In genomic region chr4:57783391-57783770, GRCm38 (mm10) we compare ENCODE assay signal across 7 mouse cellular contexts.
A peak's percentile ranks its signal among the peaks of the same experiment; 100 is the strongest.
DNase-seq lines count a peak whose midpoint lies in the region; ATAC-seq and TF ChIP-seq lines count a peak whose summit lies in the region.

No protein-coding gene starts in this region.

- H3K4me2 ChIP-seq in heart, postnatal 0 days (ENCODE audit: low read depth, low read length), result peak overlapping the region; percentile 74
- peak overlapping the region; percentile 72 for H3K4me2 ChIP-seq in midbrain, embryonic 11.5 days

- H3K36me3 ChIP-seq in heart, postnatal 0 days (replicated peaks; ENCODE audit: control insufficient read depth, insufficient read depth, low read length), result 0 out of 2 replicates have a peak, but pooled peaks cover 1% of the 10 kb centered on the region
- no peaks in the 10 kb centered on the region for H3K36me3 ChIP-seq in midbrain, embryonic 11.5 days (ENCODE audit: control insufficient read depth, insufficient read depth, low read length)

- H3K4me1 ChIP-seq in heart, postnatal 0 days (ENCODE audit: control insufficient read depth, insufficient read depth), result peaks cover 26% of the 10 kb centered on the region
- H3K4me1 ChIP-seq in midbrain, embryonic 11.5 days (ENCODE audit: control insufficient read depth, insufficient read depth, low read length), result peaks cover 24% of the 10 kb centered on the region

- peak overlapping the region; percentile 65; the same call in 1 of the 2 replicates for H3K27ac ChIP-seq in heart, postnatal 0 days (ENCODE audit: low read depth)
- no peak overlapping the region for H3K27ac ChIP-seq in midbrain, embryonic 11.5 days (ENCODE audit: low read depth, low read length)

- peak overlapping the region; percentile 59 for H3K4me3 ChIP-seq in heart, postnatal 0 days (ENCODE audit: low read depth, low read length)
- H3K4me3 ChIP-seq in midbrain, embryonic 11.5 days (ENCODE audit: low read depth, low read length), result peak overlapping the region; percentile 42; the same call in 1 of the 2 replicates

- no peaks in the 10 kb centered on the region for H3K9me3 ChIP-seq in heart, postnatal 0 days (replicated peaks; ENCODE audit: control insufficient read depth, low read length)
- no peaks in the 10 kb centered on the region for H3K9me3 ChIP-seq in midbrain, embryonic 11.5 days (ENCODE audit: control insufficient read depth, low read length)

- H3K9ac ChIP-seq in heart, postnatal 0 days (replicated peaks; ENCODE audit: low read depth, low read length), result peak overlapping the region; percentile 61; the same call in 1 of the 2 replicates
- no peak overlapping the region; the same call in 1 of the 2 replicates for H3K9ac ChIP-seq in midbrain, embryonic 11.5 days (ENCODE audit: low read length)

- H3K27me3 ChIP-seq in heart, postnatal 0 days (ENCODE audit: control insufficient read depth, insufficient read depth, low read length), result no peaks in the 10 kb centered on the region
- H3K27me3 ChIP-seq in midbrain, embryonic 11.5 days (ENCODE audit: control insufficient read depth, insufficient read depth, low read length), result peaks cover 6% of the 10 kb centered on the region; the same call in 1 of the 2 replicates

- TF ChIP-seq EP300 in heart, postnatal 0 days (IDR thresholded peaks at IDR 0.05; ENCODE audit: low read depth), result no peak

- no peak for ATAC-seq in heart, postnatal 0 days (ENCODE audit: insufficient read depth, low read depth)
- no peak for ATAC-seq in midbrain, embryonic 11.5 days (ENCODE audit: low FRiP score)
- ATAC-seq in inflammation-experienced regulatory T-cells, adult 6 months, result no peak

- WGBS in heart, postnatal 0 days, result 40% methylated on average over 9 of the region's 9 CpGs
- 37% methylated on average over 9 of the region's 9 CpGs for WGBS in midbrain, embryonic 11.5 days

- TF ChIP-seq CTCF in heart, postnatal 0 days (IDR thresholded peaks at IDR 0.05; ENCODE audit: low read depth), result no peak

- DNase-seq in retina, postnatal 1 day, result peak; percentile 22
- no peak for DNase-seq in retina, embryonic 14.5 days (ENCODE audit: low spot score)
- DNase-seq in heart, postnatal 0 days (ENCODE audit: low spot score), result no peak
- DNase-seq in midbrain, embryonic 11.5 days (ENCODE audit: low spot score, missing footprints), result no peak
- no peak for DNase-seq in c-Kit-positive CD71-positive TER-119-positive erythroid progenitor cells, embryonic 14.5 days (ENCODE audit: low spot score)
- DNase-seq in right cerebral cortex, adult 2 months (ENCODE audit: low spot score in 2 of 2), result no peak
